Mouse (Mus musculus): ENCODE data around the gene Comt. TPM values are rescaled to one million over a fixed set of nuclear protein-coding genes. Genes with fewer than 3 reads are reported as not detected.
A peak's percentile ranks its signal among the peaks of the same experiment; 100 is the strongest.

The Comt gene
- total RNA-seq, 2 experiments from 2014 or later = 78.2 to 82.4 TPM

DNA sequence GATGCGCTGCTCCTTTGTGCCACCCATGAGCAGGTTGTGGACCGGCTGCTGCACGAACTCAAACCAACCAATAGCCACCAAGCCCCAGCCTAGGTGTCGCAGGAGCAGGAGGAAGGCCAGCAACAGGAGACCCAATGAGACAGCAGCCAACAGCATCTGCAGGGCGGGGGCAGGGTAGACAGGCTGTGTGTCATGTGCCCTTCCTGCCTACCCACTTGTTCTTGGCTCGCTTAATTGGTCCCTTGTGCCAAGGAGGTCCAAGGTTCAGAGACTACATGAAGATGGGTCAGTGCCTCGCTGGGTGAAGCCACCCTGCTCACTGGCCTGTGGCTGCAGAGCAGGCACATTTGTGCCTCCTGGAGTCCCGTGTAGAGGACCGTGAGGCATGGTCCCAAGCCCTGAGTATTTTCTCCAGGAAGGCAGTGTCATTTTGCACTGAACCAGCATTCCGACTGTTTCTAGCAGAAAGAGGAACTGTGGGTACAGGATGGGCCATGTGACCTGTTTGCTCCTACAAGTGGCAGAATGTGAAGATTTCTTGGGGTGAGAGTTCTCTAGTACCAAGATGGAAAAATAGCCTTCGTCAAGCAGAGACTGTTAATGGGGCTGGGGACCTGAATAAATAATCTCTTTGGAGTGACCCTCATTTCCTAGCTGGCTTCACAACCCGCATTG lies 14.7 kb downstream of the Comt start:
- DNase-seq (ENCODE audit: low spot score in 2 of 2) = peak in 1 of 2 experiments; percentile 55

DNA sequence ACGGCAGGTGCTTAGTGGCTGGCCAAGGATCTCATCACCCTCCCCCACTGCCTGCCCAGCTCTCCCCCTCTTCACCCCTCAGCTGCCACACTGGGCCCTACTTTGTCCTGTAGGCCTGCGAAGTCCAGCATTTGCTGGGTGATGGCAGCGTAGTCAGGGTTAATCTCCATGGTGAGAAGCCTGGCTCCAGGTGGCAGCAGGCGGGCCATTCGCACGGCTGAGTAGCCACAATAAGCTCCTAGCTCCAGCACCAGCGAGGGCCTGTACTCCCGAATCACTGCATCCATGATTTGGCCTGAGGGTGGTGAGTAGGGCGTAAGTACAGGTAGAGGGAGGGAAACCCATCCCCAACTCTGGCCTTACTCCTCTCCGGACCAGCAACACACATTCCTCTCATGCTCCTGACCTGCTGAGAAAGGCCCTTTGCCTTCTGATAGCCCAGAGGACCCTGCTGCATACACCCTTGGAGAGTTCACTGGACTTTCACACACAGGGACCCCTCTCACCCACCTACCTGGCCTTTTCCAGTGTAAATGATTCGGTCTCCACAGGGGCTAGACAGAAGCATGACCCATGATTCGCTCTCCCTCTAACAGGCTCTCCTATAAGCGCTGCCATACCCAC lies 15.5 kb downstream of the Comt start:
- no peak for DNase-seq (ENCODE audit: low spot score in 2 of 2)

DNA sequence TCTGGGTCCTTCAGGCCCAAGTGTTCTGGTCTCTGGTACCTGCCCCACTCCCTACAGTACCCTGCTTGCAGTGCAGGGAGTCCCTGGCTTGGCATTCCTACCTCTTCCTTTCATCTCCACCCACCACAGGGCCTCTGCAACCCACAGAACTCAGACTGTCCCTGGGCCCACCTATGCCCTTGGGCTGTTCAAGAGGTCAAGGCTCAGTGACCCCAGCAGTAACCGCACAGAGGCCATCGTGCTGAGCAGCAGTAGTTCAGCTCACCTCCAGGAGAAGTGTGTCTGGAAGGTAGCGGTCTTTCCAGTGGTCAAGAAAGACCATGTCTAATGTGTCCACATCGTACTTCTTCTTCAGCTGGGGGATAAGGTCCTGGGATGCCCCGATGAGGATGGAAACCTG lies 16.2 kb downstream of the Comt start:
- DNase-seq (ENCODE audit: low spot score in 2 of 2) = no peak

DNA sequence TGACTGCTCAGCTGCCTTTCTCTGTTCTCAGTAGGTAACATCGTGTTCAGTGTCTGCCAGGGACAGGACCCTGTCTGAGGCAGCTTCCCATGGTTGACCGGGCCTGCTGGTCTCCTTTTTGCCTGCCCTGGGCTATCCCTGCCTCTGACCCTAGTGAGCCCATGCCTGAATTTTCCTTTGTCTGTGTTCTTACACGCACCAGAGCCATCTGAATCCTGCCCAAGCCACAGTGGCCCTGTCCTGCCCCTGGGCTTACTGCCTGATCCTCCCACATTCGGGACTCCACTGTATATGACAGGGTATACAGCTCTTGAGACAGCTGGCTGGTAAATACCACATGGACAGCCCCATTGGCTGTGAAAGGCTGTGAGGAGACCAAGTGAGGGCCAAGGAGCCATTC lies 16.9 kb downstream of the Comt start:
- DNase-seq (ENCODE audit: low spot score in 2 of 2) = no peak

DNA sequence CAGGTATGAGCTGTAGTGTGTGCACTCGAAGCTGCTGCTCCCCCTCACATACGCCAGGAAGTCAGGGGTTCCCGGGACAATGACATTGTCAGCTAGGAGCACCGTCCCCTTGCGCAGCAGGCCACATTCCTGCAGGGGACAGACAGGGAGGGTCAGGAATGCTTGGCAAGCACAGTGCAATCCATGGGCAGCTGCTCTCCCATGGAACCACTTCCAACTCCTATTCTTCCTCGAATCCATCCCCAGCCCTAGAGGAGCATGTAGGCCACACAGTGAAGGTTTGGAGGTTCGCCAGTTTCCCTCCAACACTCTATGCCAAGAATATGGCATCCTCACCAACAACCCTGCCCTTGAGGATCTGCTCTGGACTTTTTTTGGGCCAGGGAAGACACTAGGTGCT lies 18.7 kb downstream of the Comt start:
- no peak for DNase-seq (ENCODE audit: low spot score in 2 of 2)

DNA sequence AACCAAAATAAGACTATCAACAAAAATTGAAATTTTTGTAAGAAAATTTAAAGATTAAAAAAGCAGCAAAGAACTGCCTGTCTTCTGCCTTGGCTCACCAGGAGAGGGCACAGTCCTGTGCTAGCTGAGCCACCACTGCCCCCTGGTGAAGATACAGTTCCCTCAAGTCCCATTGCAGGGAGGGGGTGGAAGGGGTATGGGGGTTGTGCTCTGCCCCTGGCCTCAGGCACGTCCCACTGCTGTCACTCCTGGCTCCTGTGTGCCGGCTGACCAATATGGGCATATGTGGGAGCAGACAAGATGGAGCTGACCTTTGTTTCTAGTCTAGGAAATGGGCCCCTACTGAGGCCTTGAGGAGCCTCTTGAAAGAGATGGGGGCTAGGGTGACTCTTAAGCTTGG lies 20.4 kb downstream of the Comt start:
- DNase-seq (ENCODE audit: low spot score in 2 of 2) = peak in 1 of 2 experiments; percentile 68

DNA sequence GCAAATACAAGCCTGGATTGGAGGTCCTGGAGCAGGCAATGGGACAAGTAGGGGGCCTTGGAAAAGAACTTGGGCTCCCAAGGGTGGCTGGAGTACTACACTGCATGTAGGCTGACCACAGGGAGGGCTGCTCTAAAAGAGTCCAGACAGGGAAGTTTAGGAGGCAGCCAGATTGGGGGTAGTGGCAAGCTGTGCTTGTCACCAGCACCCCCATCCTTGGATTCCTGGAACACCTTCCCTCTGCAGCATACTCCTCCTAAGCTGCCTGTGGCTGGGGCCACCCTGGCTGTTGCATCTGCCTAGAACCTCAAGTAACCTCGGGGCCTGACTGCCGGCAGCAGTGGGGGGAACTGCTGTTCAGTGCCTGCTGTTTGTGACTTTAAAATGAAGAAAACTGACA lies 20.8 kb downstream of the Comt start:
- DNase-seq (ENCODE audit: low spot score in 2 of 2) = no peak

DNA sequence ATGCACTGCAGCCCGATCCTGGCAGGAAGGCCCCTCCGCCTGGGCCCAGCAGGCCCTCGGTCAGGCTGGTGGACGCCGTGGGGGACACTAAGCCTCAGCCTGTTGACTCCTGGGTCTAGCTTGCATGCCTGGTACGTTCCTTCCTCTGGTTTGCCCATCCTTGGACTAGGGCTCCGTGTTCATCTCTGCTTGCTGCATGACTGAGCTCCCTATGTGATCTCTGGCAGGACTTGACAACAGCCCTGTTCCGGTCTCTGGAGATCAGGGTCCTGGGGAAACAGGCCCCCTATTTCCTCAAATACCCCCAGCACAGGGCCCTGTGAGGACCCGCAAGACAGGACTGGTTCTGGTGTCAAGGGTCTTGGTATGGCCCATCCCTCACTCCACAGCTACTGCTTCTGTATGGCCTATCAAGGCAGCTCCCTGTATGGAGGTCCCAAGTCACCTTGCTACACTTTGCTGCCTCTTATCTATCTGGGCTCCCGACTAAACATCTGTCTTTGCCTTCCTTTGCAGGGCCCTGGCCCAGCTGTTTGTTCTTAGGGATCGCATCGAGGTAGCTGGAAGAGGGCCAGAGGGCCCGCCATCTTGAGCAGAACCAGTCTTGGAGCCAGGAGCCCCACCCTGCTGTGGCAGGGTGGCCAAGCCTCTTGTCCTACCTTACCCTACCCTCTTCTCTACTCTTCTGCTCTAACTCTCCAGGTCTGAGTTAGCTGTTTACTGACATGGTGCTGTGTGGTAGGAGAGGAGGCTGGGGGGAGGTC lies 21.4 kb downstream of the Comt start:
- no peak for DNase-seq (ENCODE audit: low spot score in 2 of 2)

DNA sequence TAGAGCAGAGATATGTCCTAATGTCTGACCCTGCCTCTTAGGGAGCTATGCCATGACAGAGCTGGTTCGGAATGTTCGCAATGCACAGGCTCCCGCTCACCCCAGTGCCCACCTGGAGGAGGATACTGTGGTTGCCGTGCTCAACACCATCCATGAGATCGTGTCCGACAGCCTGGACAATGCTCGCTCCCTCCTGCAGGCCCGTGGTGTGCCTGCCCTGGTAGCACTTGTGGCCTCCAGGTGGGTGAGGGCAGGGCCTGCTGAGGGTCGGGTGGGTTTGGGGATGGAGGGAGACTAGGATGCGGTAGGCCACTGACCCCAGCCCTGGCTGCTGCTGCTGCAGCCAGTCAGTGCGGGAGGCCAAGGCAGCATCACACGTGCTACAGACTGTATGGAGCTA lies 23.4 kb downstream of the Comt start:
- DNase-seq (ENCODE audit: low spot score in 2 of 2) = no peak

DNA sequence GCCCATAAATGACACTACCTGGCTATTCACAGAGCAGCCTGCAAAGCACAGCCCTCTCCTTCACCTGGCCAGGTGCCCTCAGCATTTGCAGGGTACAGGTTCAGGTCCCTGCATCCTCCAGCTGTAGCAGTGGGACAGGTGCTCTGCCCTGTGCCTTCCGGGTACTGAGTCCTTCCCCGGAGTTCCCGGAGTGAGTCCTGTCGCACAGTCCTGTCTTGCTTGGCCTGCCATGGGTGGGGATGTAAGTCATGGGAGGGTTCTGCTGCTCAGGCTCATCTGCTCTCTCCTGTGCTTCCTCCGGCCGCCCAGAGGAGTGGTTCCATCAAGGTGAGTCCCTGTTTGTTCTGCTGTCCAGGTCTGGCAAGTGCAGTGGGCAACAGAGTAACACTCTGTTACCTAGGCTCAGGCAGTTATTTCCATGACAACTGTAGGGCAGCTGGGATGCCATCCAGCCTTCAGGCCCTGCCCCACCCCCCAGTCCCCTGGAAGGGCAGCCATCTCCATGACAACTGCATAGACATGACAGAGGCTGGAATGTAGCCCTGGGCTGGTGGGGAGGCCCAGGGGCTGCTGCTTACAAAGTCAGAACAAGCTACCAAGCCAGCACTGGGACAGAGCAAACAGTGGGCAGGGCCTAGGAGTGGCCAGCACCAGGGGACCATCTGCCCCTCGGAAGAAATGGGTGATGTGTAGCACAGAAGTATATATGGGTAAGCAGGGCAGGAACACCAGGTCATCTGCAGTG lies 26.0 kb downstream of the Comt start:
- DNase-seq (ENCODE audit: low spot score in 2 of 2) = peak in 1 of 2 experiments; percentile 50

DNA sequence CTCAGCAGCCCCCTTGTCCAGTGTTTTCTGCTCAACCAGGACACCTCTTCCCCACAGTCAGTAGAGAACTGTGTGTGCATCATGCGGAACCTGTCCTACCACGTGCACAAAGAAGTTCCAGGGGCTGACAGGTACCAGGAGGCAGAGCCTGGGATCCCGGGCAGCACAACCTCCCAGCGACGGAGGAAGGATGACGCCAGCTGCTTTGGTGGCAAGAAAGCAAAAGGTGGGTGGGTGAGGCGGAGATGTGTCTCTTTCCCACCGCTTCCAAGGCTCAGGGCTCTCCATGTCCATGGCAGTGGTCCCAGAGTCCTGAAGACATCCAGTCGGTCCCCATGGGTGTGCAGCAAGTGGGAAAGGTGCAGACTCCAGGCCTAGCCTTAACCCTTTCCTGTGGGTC lies 26.6 kb downstream of the Comt start:
- DNase-seq (ENCODE audit: low spot score in 2 of 2) = no peak

DNA sequence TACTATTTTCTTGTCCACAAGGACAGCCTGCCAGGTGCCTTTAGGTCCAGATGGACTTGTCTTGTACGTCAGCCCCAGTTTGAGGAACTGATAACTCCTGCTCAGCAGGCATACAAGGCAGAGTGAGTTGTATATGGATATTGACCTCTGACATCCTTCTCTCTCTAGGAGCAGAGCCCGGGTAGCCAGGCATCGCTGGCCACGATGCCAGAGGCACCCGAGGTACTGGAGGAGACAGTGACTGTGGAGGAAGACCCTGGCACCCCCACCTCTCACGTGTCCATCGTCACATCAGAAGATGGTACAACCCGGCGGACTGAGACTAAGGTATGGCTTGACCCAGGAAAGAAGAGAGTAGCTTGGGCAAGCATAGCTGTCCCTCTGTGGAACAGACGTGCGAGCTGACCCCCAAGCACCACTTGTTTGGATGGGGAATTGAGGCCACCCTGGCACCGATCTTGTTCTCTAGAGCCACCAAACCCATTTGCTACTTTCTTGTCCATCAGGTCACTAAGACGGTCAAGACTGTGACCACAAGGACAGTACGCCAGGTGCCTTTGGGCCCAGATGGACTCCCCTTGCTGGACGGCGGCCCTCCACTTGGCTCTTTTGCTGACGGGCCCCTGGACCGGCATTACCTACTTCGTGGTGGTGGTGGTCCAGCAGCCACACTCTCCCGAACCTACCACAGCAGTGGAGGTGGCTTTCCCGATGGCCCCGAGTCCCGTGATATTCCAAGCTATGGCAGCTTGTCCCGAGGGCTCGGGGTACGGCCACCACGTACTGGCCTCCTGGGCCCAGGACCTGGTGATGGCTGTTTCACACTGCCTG lies 29.6 kb downstream of the Comt start:
- DNase-seq (ENCODE audit: low spot score in 2 of 2) = no peak

DNA sequence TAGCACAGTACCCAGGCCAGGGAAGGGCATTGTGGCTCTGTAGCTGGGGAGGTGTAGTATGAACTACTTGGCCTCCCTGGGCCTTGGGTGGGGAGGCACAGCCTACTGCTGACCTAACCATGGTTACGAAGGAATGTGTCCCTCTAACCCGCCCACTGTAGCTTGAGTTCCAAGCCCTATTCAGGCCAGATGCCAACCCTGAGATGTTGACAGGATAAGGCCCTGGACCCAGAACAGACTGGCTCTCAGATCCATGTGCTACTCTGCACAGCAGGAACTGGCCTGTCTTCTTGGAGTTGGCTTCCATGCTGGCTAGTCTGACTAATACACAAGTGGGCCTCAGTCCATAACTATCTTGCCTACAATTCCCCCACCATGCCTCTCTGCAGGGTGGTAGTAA lies 30.5 kb downstream of the Comt start:
- no peak for DNase-seq (ENCODE audit: low spot score in 2 of 2)

DNA sequence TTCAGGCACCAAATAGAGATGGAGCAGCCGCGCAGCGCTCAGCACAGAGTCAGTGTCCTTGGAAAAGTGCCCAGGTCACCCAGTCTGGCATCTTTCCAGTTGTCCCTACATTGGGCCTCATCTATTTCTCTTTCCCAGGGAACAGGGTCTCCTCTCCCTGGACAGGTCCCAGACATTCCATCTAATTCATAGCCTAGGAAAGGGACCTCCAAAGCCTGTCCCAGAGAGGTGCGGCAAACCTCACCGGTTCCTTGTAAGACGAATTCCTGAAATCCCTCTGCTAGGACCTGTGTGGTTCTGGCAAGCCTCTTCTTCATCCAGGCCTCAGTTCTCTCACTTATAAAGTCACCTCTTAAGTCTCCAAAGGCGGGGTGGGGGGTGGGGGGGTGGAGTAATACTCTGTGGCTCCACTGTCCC lies 31.0 kb downstream of the Comt start:
- DNase-seq (ENCODE audit: low spot score in 2 of 2) = no peak

DNA sequence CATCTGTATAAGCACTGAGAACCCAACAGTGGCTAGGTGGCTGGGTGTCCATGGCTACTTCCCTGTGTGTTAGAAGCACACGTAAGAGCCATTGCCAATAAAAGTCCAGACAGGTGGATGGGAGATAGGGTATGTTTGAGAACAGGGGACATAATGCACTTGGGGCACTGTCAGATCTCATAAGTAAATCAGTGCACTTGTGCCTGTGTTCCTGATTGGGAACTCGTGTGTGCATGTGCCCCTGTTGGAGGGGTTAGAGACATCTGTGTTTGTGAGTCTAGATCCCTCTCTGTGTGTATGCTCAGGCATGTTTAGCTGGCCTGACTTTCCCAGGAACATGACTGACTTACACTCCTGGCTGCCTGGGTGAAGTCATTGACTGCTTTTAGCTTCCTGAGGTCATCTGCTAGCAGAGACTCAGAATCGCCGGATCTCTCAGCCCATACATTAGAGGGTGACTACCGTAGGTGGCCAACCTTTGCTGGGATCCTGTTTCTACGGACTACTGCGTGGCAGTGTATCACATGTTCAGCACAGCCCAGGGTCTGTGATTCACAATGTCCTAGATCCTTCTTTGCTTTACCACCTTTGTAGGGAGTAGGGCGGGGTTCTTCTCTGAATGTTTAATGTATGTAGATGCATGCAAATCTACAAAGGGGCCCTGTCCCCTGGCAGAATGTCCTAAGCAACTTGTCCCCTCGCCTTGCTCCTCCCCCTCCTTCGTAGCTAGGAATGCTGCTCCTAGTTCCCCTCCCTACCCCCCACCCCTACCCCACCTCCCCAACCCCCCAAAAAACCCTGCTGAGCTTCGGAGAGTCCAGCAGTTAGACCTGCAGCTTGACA lies 31.7 kb downstream of the Comt start:
- no peak for DNase-seq (ENCODE audit: low spot score in 2 of 2)

DNA sequence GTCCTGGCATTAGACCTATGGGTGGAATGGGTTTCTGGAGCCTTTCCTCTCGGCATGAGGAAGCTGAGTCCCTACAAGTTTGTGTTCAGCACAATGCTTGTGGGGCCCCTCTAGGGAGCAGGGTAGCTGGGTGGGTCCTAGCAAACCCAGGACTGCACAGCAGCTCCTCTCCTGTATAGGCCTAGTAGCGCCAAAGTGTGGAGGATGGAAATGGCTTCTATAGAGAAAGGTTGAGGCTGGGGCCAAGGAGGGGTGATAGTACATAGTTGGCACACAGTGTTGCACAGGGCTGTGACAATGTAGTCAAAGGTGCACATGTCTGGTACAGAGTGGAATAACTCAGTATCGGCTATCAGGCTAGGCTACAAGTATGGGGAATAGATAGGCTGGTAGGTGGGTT lies 32.6 kb downstream of the Comt start:
- no peak for DNase-seq (ENCODE audit: low spot score in 2 of 2)

DNA sequence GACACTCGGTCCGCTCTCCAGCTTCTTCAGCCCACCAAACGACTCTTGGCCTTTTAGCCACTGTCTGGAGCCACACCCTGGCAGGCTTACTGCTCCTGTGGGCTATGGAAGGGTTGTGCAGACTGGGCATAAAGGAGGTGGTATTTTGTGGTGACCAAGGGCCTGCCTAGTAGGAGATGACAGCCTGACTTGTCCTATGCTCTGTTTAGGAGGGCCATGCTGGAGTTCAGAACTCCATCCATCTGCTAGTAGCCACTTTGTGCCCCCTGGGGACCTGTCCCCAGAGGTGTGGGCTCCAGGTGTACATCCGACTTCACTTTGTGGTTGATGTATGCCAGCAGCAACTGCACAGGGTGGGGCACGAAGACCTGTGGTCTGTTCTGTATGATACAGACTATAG lies 33.1 kb downstream of the Comt start:
- DNase-seq (ENCODE audit: low spot score in 2 of 2) = no peak

DNA sequence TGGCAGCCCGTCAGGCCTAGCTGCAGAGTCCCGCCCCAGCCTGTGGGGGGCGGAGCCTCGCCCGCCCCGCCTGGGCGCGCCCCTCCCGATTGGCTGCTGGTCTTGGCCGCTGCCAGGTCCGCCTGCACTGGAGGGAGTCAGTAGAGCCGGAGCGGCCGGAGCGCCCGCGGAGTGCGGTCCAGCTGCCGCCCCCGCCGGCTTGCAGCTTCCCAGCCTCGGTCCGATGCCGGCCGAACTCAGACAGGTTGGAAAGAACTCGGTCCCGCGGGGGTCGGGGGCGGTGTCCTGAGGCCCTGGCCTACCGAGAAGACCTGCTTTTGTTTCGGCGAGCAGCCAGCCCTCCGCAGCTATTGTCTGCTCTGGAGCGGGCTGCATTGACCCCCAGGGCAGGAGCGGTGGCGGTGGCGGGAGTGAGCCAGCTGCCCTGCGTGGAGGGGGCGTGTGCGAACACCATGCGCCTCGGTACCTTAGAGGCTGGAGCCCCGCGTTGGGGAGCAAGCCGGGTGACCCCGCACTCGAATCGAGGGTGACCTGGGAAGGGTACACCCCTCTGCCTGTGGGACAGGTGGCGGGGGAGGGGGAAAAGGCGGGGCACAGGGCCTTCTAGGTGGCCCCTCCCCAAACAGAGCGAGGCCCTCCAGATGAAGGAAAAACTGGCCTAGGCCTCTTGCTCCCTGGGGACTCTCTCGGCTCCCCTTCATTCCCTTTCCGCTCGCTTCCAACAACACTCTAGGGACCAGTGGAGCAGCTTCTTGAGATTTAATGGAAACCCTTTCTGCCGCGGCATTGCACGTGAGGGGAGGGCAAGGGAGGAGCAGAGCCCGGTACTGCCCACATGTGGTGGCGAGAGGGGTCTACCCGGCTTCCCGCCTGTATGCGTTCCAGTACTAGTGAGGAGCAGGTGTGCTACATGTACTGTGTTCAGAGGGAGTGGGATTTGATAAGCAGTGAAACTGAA lies 33.9 kb downstream of the Comt start:
- peak; percentile 52 to 74 for DNase-seq (ENCODE audit: low spot score in 2 of 2)

DNA sequence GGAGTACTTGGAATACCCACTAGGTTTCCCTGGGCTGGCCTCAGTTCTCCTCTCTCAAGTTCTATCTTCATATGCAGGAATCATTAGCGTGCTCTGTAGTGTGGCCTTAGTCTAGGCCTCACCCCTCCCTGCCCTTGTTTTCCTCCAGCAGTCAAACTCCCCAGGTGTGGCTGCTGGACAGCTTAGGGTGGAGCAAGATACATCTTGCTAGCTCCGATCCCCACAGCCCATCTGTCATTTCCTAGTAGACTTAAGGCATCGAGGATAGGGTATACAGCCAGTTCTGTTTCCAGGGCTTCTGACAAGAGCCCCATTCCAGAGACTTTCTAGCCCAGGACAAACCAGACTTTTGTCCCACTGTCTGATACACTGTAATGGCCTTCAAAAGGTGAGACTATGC lies 34.9 kb downstream of the Comt start:
- DNase-seq (ENCODE audit: low spot score in 2 of 2) = no peak

Measured in layer of hippocampus, adult 18-20 months (tissue).